Mouse (Mus musculus) forebrain, embryonic 12.5 days (tissue): ENCODE measurements around the gene Tff3. TPM values are rescaled to one million over a fixed set of nuclear protein-coding genes. Genes with fewer than 3 reads are reported as not detected.

Experiments
- ATAC-seq: fragments of 200-750 bp; cut with Nextera tagmentation; 2 replicates; pipeline ENCODE4 v1.8.0; 2017; ENCODE audit warnings: moderate TSS enrichment; ENCODE audit not compliant: low FRiP score
- H3K27ac ChIP-seq: fragments of 300-500 bp; sonication (generic); 2 replicates; pipeline ENCODE4 v1.5.1; 2016; ENCODE audit warnings: mild to moderate bottlenecking
- H3K27me3 ChIP-seq: fragments of 300-500 bp; sonication (generic); 2 replicates; pipeline ENCODE4 v1.6.1; 2016; ENCODE audit warnings: mild to moderate bottlenecking
- H3K36me3 ChIP-seq: fragments of 300-500 bp; sonication (generic); replicated peaks from 2 replicates; pipeline ENCODE4 v1.6.1; 2016; ENCODE audit warnings: mild to moderate bottlenecking
- H3K4me1 ChIP-seq: fragments of 300-500 bp; sonication (generic); 2 replicates; pipeline ENCODE4 v1.6.1; 2016
- H3K4me2 ChIP-seq: fragments of 300-500 bp; sonication (generic); 2 replicates; pipeline ENCODE4 v1.6.1; 2016; ENCODE audit warnings: mild to moderate bottlenecking, moderate library complexity
- H3K4me3 ChIP-seq: fragments of 300-500 bp; sonication (generic); replicated peaks from 2 replicates; pipeline ENCODE4 v1.5.1; 2016; ENCODE audit warnings: mild to moderate bottlenecking
- H3K9ac ChIP-seq: fragments of 300-500 bp; sonication (generic); 2 replicates; pipeline ENCODE4 v1.6.1; 2016; ENCODE audit warnings: mild to moderate bottlenecking
- H3K9me3 ChIP-seq: fragments of 300-500 bp; sonication (generic); 2 replicates; pipeline ENCODE4 v1.6.1; 2016
- WGBS: fragments of 180-500 bp; shearing (Covaris S2); methylation state at CpG from one replicate; pipeline ENCODE4 v1.1.7; 2016; 5-methylcytosine and 5-hydroxymethylcytosine counted together
- polyA plus RNA-seq: library from polyadenylated mRNA; unstranded; fragments of >200 nt; fragmentation: Nextera tagmentation; extraction: Ambion mirVana; gene quantifications from 2 replicates; pipeline ENCODE4 v1.2.1, GENCODE M21; 2016

Tff3 gene
- polyA plus RNA-seq = 0.88 TPM in 1 of 2 replicates, not detected in the other

DNA sequence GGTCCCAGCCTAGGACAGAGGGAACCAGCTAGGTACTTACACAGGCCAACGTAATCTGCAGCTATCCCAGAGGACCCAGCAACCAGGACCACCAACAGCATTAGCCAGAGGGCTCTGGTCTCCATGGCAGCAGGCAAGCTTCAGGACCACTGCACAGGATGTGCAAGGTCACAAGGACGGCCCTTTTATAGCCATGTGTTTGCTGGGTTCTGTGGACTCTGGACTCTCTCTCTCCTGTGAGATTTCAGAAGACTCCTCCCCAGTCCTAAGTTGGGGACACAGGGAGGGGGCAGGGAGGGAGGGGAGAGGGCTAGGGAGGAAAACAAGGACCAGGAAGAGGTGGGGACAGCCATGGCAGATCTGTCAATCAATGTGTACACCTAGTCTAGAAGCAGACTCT lies at the start of gene Tff3:
Gene Tff3, minus strand, starts transcription at position 195 of the 400 bp plus-strand sequence.
- no peaks in the 10 kb centered on the region for H3K36me3 ChIP-seq
- no peak within 1 kb of the TSS for H3K4me2 ChIP-seq
- H3K9ac ChIP-seq = no peak within 1 kb of the TSS
- H3K27me3 ChIP-seq = no peaks in the 10 kb centered on the region
- H3K27ac ChIP-seq = no peak within 1 kb of the TSS
- no peak within 1 kb of the TSS for H3K4me3 ChIP-seq
- peaks cover 14% of the 10 kb centered on the region for H3K4me1 ChIP-seq
- WGBS = 53% methylated on average over 2 of the region's 2 CpGs
- no peaks in the 10 kb centered on the region for H3K9me3 ChIP-seq
- no peak for ATAC-seq

DNA sequence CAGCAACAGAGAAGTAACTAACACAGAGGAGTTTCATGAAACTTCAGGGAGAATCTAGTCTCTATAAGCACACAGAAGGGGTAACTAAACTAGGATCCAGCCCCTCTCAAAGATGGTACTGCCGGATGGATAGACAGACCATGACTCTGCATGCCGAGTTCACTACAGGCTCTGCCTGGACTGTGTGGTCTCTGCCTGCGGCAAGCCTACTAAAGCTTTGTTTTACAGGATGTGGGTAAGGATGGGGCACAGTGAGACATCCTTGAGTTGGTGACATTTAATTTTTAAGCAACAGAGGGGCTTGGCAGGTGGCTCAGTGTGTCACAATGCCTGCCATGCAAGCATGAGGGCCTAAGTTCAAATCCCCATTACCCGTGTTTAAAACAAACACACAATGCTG lies 46.9 kb upstream of the Tff3 start:
- WGBS = 92% methylated on average over 4 of the region's 4 CpGs
- Histone ChIP-seq H3K9ac (no peak overlapping the region), H3K4me2 (no peak overlapping the region), H3K27me3 (no peaks in the 10 kb centered on the region), H3K4me1 (no peaks in the 10 kb centered on the region), H3K9me3 (no peaks in the 10 kb centered on the region), H3K27ac (no peak overlapping the region), H3K4me3 (no peak overlapping the region), H3K36me3 (no peaks in the 10 kb centered on the region)
- ATAC-seq = no peak

DNA sequence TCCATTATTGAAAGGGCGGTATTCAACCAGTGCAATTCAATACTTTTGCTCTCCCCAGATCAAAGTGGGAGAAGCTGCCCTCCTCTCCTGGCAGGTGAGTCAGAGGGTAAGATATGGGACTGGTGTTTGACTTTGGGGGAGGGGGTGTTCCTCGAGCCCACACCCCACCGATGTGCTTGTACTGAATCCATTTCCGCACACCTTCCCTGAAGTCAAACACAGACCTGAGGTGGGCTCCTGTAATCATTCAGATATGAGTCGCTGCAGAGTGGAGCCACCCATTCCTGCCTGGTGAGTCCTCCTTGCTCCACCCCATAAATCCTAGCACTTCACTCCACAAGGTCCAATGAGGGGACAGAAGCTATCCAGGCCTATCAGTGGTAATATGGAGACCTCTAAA lies 40.4 kb upstream of the Tff3 start:
- Histone ChIP-seq H3K36me3 (no peaks in the 10 kb centered on the region), H3K4me3 (no peak overlapping the region), H3K9ac (no peak overlapping the region), H3K9me3 (no peaks in the 10 kb centered on the region), H3K4me2 (no peak overlapping the region), H3K27me3 (no peaks in the 10 kb centered on the region), H3K27ac (no peak overlapping the region), H3K4me1 (no peaks in the 10 kb centered on the region)
- ATAC-seq = no peak
- WGBS = 94% methylated on average over 5 of the region's 5 CpGs

GRCm38 (mm10) chr17:31165127-31165526 lies 35.7 kb upstream of the Tff3 start, which contains the start of gene Tff1:
Tff1 (minus strand) TSS chr17:31165277.
- Histone ChIP-seq H3K9ac (no peak within 1 kb of the TSS), H3K27me3 (no peaks in the 10 kb centered on the region), H3K9me3 (no peaks in the 10 kb centered on the region), H3K27ac (no peak within 1 kb of the TSS), H3K4me1 (no peaks in the 10 kb centered on the region), H3K4me3 (no peak within 1 kb of the TSS), H3K4me2 (no peak within 1 kb of the TSS), H3K36me3 (no peaks in the 10 kb centered on the region)
- ATAC-seq = no peak
- 94% methylated on average over 6 of the region's 6 CpGs for WGBS

GRCm38 (mm10) chr17:31163821-31164220 lies 34.4 kb upstream of the Tff3 start:
- Histone ChIP-seq H3K4me3 (no peak overlapping the region), H3K27me3 (no peaks in the 10 kb centered on the region), H3K9ac (no peak overlapping the region), H3K9me3 (no peaks in the 10 kb centered on the region), H3K36me3 (no peaks in the 10 kb centered on the region), H3K27ac (no peak overlapping the region), H3K4me1 (no peaks in the 10 kb centered on the region), H3K4me2 (no peak overlapping the region)
- 66% methylated on average over 2 of the region's 2 CpGs for WGBS
- ATAC-seq = no peak

DNA sequence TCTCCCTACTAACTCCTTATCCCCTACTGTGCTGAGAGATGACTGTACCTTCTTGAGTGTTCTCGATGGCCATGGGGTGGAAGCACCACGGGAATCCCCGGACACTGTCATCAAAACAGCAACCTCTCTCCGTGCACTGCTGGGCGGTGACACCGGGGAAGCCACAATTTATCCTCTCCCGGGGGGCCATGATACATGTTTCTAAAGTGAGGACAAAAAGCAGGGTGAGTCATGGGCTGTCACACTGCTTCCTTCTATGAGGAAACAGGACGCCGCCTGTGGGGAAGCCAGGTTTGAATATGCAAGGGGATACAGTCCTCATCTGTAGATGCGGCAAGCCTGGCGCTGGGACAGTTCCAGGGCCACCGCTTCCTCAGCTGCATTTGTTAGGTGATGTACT lies 33.2 kb upstream of the Tff3 start:
- ATAC-seq = no peak
- Histone ChIP-seq H3K9ac (no peak overlapping the region), H3K36me3 (no peaks in the 10 kb centered on the region), H3K9me3 (no peaks in the 10 kb centered on the region), H3K4me3 (no peak overlapping the region), H3K4me1 (no peaks in the 10 kb centered on the region), H3K27me3 (no peaks in the 10 kb centered on the region), H3K27ac (no peak overlapping the region), H3K4me2 (no peak overlapping the region)
- 94% methylated on average over 12 of the region's 12 CpGs for WGBS

- no peaks in the 10 kb centered on the region for H3K9me3 ChIP-seq
These were observed 30.8 kb upstream of the Tff3 start for GRCm38 (mm10) chr17:31160291-31160690.

DNA sequence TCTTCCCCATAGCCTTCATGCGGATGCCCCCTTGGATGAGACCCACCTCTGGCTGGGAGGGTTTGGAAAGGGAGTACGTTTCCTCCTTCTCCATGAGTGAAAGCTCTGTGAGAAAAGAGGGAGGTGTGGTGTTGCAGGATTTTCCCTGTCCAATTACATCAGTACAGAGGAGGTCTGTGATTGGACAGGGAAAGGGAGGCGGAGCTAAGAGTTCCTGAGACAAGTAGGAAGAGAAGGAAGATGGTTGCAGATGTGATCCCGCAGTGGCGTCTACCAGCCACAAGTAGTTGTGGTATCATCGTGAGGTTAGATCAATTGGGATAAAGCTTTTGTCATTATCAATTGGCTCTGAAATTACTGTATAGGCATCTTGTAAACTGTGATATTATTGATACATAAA lies 28.5 kb upstream of the Tff3 start:
- Histone ChIP-seq H3K27me3 (no peaks in the 10 kb centered on the region), H3K4me2 (no peak overlapping the region), H3K4me3 (no peak overlapping the region), H3K4me1 (no peaks in the 10 kb centered on the region), H3K27ac (no peak overlapping the region), H3K9me3 (no peaks in the 10 kb centered on the region), H3K36me3 (no peaks in the 10 kb centered on the region), H3K9ac (no peak overlapping the region)
- no peak for ATAC-seq
- WGBS = 76% methylated on average over 6 of the region's 6 CpGs

More at GRCm38 (mm10) chr17:31160291-31160690, 30.8 kb upstream of the Tff3 start:
- Histone ChIP-seq H3K36me3 (no peaks in the 10 kb centered on the region), H3K27me3 (no peaks in the 10 kb centered on the region), H3K4me2 (no peak overlapping the region), H3K4me3 (no peak overlapping the region), H3K4me1 (no peaks in the 10 kb centered on the region), H3K27ac (no peak overlapping the region), H3K9ac (no peak overlapping the region)
- 69% methylated on average over 4 of the region's 4 CpGs for WGBS
- no peak for ATAC-seq

GRCm38 (mm10) chr17:31153785-31154184 lies 24.3 kb upstream of the Tff3 start:
- Histone ChIP-seq H3K9me3 (no peaks in the 10 kb centered on the region), H3K36me3 (no peaks in the 10 kb centered on the region), H3K27ac (no peak overlapping the region), H3K4me1 (0 out of 2 replicates have a peak, but pooled peaks cover 4% of the 10 kb centered on the region), H3K4me2 (no peak overlapping the region), H3K27me3 (no peaks in the 10 kb centered on the region), H3K9ac (no peak overlapping the region), H3K4me3 (no peak overlapping the region)
- 83% methylated on average over 8 of the region's 8 CpGs for WGBS
- no peak for ATAC-seq

DNA sequence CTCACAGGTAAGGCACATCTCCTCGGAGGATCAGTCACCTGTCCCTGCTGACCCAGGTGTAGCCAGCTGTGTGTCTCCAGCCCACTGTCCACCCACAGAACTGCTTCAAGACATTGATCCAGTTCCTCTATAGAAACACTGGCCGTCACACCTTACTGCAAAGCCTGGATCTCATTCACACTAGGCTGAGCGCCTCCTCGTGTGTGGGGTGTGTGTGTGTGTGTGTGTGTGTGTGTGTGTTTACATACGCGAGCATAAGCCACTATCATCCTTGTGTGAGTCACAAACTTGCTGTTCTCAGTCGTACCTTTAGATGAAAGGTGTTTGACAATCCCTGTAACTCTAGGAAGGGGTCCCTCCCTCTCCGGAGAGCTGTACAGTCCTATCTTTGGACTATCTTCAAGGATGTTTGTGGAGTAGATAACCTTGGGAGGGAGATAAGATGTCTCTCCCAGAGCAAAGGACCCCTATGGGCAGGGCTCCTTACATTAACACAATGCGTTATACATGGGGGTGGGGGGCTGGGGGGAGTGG lies 23.6 kb upstream of the Tff3 start:
- Histone ChIP-seq H3K4me2 (no peak overlapping the region), H3K27me3 (no peaks in the 10 kb centered on the region), H3K4me1 (0 out of 2 replicates have a peak, but pooled peaks cover 4% of the 10 kb centered on the region), H3K9ac (no peak overlapping the region), H3K36me3 (no peaks in the 10 kb centered on the region), H3K9me3 (no peaks in the 10 kb centered on the region), H3K4me3 (no peak overlapping the region), H3K27ac (no peak overlapping the region)
- no peak for ATAC-seq
- 90% methylated on average over 9 of the region's 9 CpGs for WGBS

DNA sequence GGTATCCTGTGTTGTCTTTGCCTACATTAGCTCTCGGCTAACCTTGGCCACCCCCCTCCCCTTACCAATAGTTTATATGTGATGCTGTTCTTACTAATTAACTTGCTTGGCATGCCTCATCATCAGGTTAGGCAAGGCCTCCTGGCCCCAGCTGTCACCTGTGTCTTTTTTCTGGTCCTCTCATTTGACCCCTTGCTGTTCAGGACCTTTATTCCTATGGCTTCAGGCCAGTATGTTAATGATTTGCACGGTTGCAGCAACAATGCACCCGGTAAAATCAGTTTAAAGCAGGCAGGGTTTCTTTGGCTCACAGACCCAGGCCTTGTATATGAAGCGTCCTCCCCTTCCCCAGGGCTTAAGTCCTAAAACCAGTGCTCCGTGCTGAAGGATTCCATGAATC lies 23.1 kb upstream of the Tff3 start:
- H3K27ac ChIP-seq = no peak overlapping the region
- H3K9me3 ChIP-seq = no peaks in the 10 kb centered on the region
- no peak overlapping the region for H3K4me2 ChIP-seq
- 51% methylated on average over 5 of the region's 5 CpGs for WGBS
- H3K4me3 ChIP-seq = no peak overlapping the region
- no peaks in the 10 kb centered on the region for H3K36me3 ChIP-seq
- H3K9ac ChIP-seq = no peak overlapping the region
- H3K4me1 ChIP-seq = 0 out of 2 replicates have a peak, but pooled peaks cover 4% of the 10 kb centered on the region
- no peak for ATAC-seq
- no peaks in the 10 kb centered on the region for H3K27me3 ChIP-seq

- 81% methylated on average over 9 of the region's 9 CpGs for WGBS
- Histone ChIP-seq H3K27ac (no peak overlapping the region), H3K4me2 (no peak overlapping the region), H3K4me1 (no peaks in the 10 kb centered on the region; the same call in 1 of the 2 replicates), H3K36me3 (no peaks in the 10 kb centered on the region), H3K9ac (no peak overlapping the region), H3K4me3 (no peak overlapping the region), H3K27me3 (no peaks in the 10 kb centered on the region), H3K9me3 (no peaks in the 10 kb centered on the region)
- no peak for ATAC-seq
These were observed 16.6 kb upstream of the Tff3 start for GRCm38 (mm10) chr17:31145998-31146397.
